Mouse (Mus musculus) lung, postnatal 0 days (tissue): Measurements from ENCODE around the gene Olfr1393.

ENCODE experiments used
- CTCF ChIP-seq: IDR thresholded peaks from 2 replicates; pipeline ENCODE4 v1.5.1; 2016; ENCODE audit warnings: antibody characterized with exemption, mild to moderate bottlenecking
- EP300 ChIP-seq: IDR thresholded peaks from 2 replicates; pipeline ENCODE4 v1.6.1; 2016; ENCODE audit warnings: antibody characterized with exemption, mild to moderate bottlenecking, control low read depth

- no peak for TF ChIP-seq CTCF
- TF ChIP-seq EP300: no peak
These were observed 26.1 kb upstream of the Olfr1393 start for GRCm38 (mm10) chr11:49252048-49252447.
